Mouse (Mus musculus) liver, embryonic 18 days (tissue): ENCODE data around the gene Hist1h2ae. TPM values are rescaled to one million over a fixed set of nuclear protein-coding genes. Genes with fewer than 3 reads are reported as not detected.

Source experiments
- polyA plus RNA-seq: library from polyadenylated mRNA; depleted of rRNA; stranded (reverse); fragments of >200 nt; gene quantifications from 2 replicates; pipeline ENCODE4 v1.2.3, GENCODE M21; 2012; rRNA removed

Gene Hist1h2ae
- polyA plus RNA-seq, 1 experiment = 5.8 TPM

Other genes with a start within 250 kb of the Hist1h2ae start
- gene Zfp322a, start 202.0 kb downstream of the Hist1h2ae start, polyA plus RNA-seq = 5.1 and 5.9 TPM in 2 replicates
- 3.2 and 3.3 TPM in 2 replicates for gene Abt1, start 147.4 kb downstream of the Hist1h2ae start, polyA plus RNA-seq
- 0.42 and 0.58 TPM in 2 replicates for gene Btn1a1, start 105.3 kb downstream of the Hist1h2ae start, polyA plus RNA-seq
- not detected in 2 replicates for gene Btn2a2, start 82.4 kb downstream of the Hist1h2ae start, polyA plus RNA-seq
- 8.9 and 10.2 TPM in 2 replicates for gene Hist1h4h, start 40.2 kb downstream of the Hist1h2ae start, polyA plus RNA-seq
- 137 and 207 TPM in 2 replicates for gene Hist1h2af, start 37.3 kb downstream of the Hist1h2ae start, polyA plus RNA-seq
- gene Hist1h3g, start 35.8 kb downstream of the Hist1h2ae start, polyA plus RNA-seq = 13.8 and 25.0 TPM in 2 replicates
- gene Hist1h2bh, start 27.8 kb downstream of the Hist1h2ae start, polyA plus RNA-seq = 2.9 and 3.2 TPM in 2 replicates
- 1.5 and 2.1 TPM in 2 replicates for gene Hist1h3f, start 27.2 kb downstream of the Hist1h2ae start, polyA plus RNA-seq
- gene Hist1h4f, start 19.6 kb downstream of the Hist1h2ae start, polyA plus RNA-seq = 5.8 and 7.7 TPM in 2 replicates
- gene Hist1h1d, start 18.0 kb downstream of the Hist1h2ae start, polyA plus RNA-seq = 0.32 and 0.52 TPM in 2 replicates
- 9.6 and 10.2 TPM in 2 replicates for gene Hist1h3e, start 8.9 kb downstream of the Hist1h2ae start, polyA plus RNA-seq
- 17.2 and 22.8 TPM in 2 replicates for gene Hist1h2bg, start 176 bp upstream of the Hist1h2ae start, polyA plus RNA-seq
- gene Hist1h2bf, start 3.0 kb upstream of the Hist1h2ae start, polyA plus RNA-seq = 6.0 and 6.2 TPM in 2 replicates
- 3.7 and 4.7 TPM in 2 replicates for gene Hist1h2ad, start 3.2 kb upstream of the Hist1h2ae start, polyA plus RNA-seq
- 8.9 and 13.3 TPM in 2 replicates for gene Hist1h3d, start 4.5 kb upstream of the Hist1h2ae start, polyA plus RNA-seq
- 3.9 and 4.3 TPM in 2 replicates for gene Hist1h4d, start 10.4 kb upstream of the Hist1h2ae start, polyA plus RNA-seq
- gene Hist1h2be, start 49.9 kb upstream of the Hist1h2ae start, polyA plus RNA-seq = 1.4 and 2.2 TPM in 2 replicates
- gene Hist1h1e, start 51.3 kb upstream of the Hist1h2ae start, polyA plus RNA-seq = 3.3 and 4.1 TPM in 2 replicates
- gene Hist1h2ac, start 112.7 kb upstream of the Hist1h2ae start, polyA plus RNA-seq = 0.76 and 1.2 TPM in 2 replicates
- gene Hist1h2bc, start 113.0 kb upstream of the Hist1h2ae start, polyA plus RNA-seq = 165 and 208 TPM in 2 replicates
- not detected in 2 replicates for gene Hist1h1t, start 124.6 kb upstream of the Hist1h2ae start, polyA plus RNA-seq
- gene Hist1h4c, start 127.2 kb upstream of the Hist1h2ae start, polyA plus RNA-seq = 2.3 and 3.2 TPM in 2 replicates
- 10.0 and 10.7 TPM in 2 replicates for gene Hfe, start 139.6 kb upstream of the Hist1h2ae start, polyA plus RNA-seq
- gene Hist1h1c, start 167.6 kb upstream of the Hist1h2ae start, polyA plus RNA-seq = 40.4 and 60.9 TPM in 2 replicates
- gene Hist1h3c, start 174.4 kb upstream of the Hist1h2ae start, polyA plus RNA-seq = 16.3 and 21.4 TPM in 2 replicates
- gene Hist1h2bb, start 175.5 kb upstream of the Hist1h2ae start, polyA plus RNA-seq = 5.1 and 8.2 TPM in 2 replicates
- gene Hist1h2ab, start 179.9 kb upstream of the Hist1h2ae start, polyA plus RNA-seq = 13.7 and 14.6 TPM in 2 replicates
- gene Hist1h3b, start 181.0 kb upstream of the Hist1h2ae start, polyA plus RNA-seq = 14.5 and 19.5 TPM in 2 replicates
- 7.3 and 11.1 TPM in 2 replicates for gene Hist1h4b, start 185.8 kb upstream of the Hist1h2ae start, polyA plus RNA-seq
- gene Hist1h4a, start 190.0 kb upstream of the Hist1h2ae start, polyA plus RNA-seq = 2.8 and 3.4 TPM in 2 replicates
- 11.4 and 14.3 TPM in 2 replicates for gene Hist1h3a, start 191.2 kb upstream of the Hist1h2ae start, polyA plus RNA-seq
- gene Hist1h1a, start 192.4 kb upstream of the Hist1h2ae start, polyA plus RNA-seq = 3.2 and 4.1 TPM in 2 replicates
- gene Trim38, start 198.7 kb upstream of the Hist1h2ae start, polyA plus RNA-seq = not detected in 2 replicates
- 17.4 and 22.1 TPM in 2 replicates for gene Slc17a2, start 235.8 kb upstream of the Hist1h2ae start, polyA plus RNA-seq